10 mouse cellular contexts compared by ENCODE assay signal in genomic region chr2:77589205-77589901, GRCm38 (mm10).
A peak's percentile ranks its signal among the peaks of the same experiment; 100 is the strongest.
DNase-seq lines count a peak whose midpoint lies in the region; ATAC-seq and TF ChIP-seq lines count a peak whose summit lies in the region.
"Had no signal": no experiment of that assay in that cellular context is flagged by ENCODE, and none has a peak within 500 bp of the region (broad histone marks: within the 10 kb centered on the region; RNA-seq: fewer than 3 reads in every experiment).

No protein-coding gene starts in this region.

- peak; percentile 34 to 59 for DNase-seq in heart, adult 2 months
- DNase-seq in heart, embryonic 10.5 days (ENCODE audit: low spot score): no peak
- DNase-seq in cerebellum, adult 2 months: peak; percentile 86 to 91
- DNase-seq in left cerebral cortex, postnatal 36 days (ENCODE audit: low spot score in 2 of 2): peak; percentile 47 to 64
- DNase-seq in adipocyte (ENCODE audit: low spot score): no peak
- DNase-seq: liver, embryonic 13.5 days had no signal

- H3K4me2 ChIP-seq in heart, embryonic 14.5 days (ENCODE audit: low read length): peak overlapping the region; percentile 24
- H3K4me2 ChIP-seq: embryonic facial prominence, embryonic 12.5 days; liver, embryonic 13.5 days had no signal

- intact Hi-C loops in heart, adult 2 months (cut with DNase I): no loop called here
- intact Hi-C loops in left cerebral cortex, postnatal 36 days (cut with DNase I): no loop called here

- peak overlapping the region; percentile 12; the same call in 1 of the 2 replicates for H3K27ac ChIP-seq in heart, adult 2 months
- no peak overlapping the region for H3K27ac ChIP-seq in heart, embryonic 10.5 days
- no peak overlapping the region for H3K27ac ChIP-seq in cerebellum, adult 2 months (ENCODE audit: insufficient read depth, low read length)
- H3K27ac ChIP-seq in heart, embryonic 14.5 days (replicated peaks in 1 of 2; ENCODE audit: control insufficient read depth in 1 of 2, insufficient read depth in 1 of 2, low read depth in 2 of 2, low read length in 2 of 2): peak overlapping the region; percentile 66 to 69
- H3K27ac ChIP-seq: embryonic facial prominence, embryonic 12.5 days; liver, embryonic 13.5 days had no signal

- TF ChIP-seq EP300 in heart, adult 2 months (IDR thresholded peaks at IDR 0.05; ENCODE audit: insufficient read depth, low read depth, low read length): 0 out of 2 replicates have a peak, but pooled peaks have one; percentile 55

- H3K4me3 ChIP-seq in heart, adult 2 months: no peak overlapping the region
- H3K4me3 ChIP-seq in heart, embryonic 10.5 days: no peak overlapping the region
- no peak overlapping the region for H3K4me3 ChIP-seq in cerebellum, adult 2 months (replicated peaks; ENCODE audit: insufficient read depth, low read depth, low read length)
- no peak overlapping the region for H3K4me3 ChIP-seq in heart, embryonic 14.5 days (ENCODE audit: control insufficient read depth in 1 of 2, insufficient read depth in 1 of 2, low read depth in 1 of 2, low read length in 2 of 2)
- H3K4me3 ChIP-seq: embryonic facial prominence, embryonic 12.5 days; liver, embryonic 13.5 days had no signal

- H3K79me2 ChIP-seq in heart, adult 2 months (replicated peaks; ENCODE audit: control insufficient read depth, insufficient read depth, low read length): no peaks in the 10 kb centered on the region

- no peaks in the 10 kb centered on the region for H3K4me1 ChIP-seq in heart, adult 2 months (ENCODE audit: control insufficient read depth, insufficient read depth, low read length)
- H3K4me1 ChIP-seq in heart, embryonic 10.5 days: no peaks in the 10 kb centered on the region; the same call in 1 of the 2 replicates
- peaks cover 3% of the 10 kb centered on the region; the same call in 1 of the 2 replicates for H3K4me1 ChIP-seq in cerebellum, adult 2 months (ENCODE audit: control insufficient read depth, insufficient read depth, low read length)
- H3K4me1 ChIP-seq in heart, embryonic 14.5 days (ENCODE audit: control insufficient read depth in 2 of 2, insufficient read depth in 2 of 2, low read length in 2 of 2): peaks cover 3 to 11% of the 10 kb centered on the region in 2 experiments; a peak in 3 of 4 replicates
- H3K4me1 ChIP-seq: embryonic facial prominence, embryonic 12.5 days; liver, embryonic 13.5 days had no signal

- H3K9me3 ChIP-seq in heart, embryonic 10.5 days: no peaks in the 10 kb centered on the region
- H3K9me3 ChIP-seq in heart, embryonic 14.5 days (ENCODE audit: control insufficient read depth, low read length): peaks cover 11% of the 10 kb centered on the region
- H3K9me3 ChIP-seq: liver, embryonic 13.5 days had no signal

- TF ChIP-seq CTCF in heart, adult 2 months (IDR thresholded peaks at IDR 0.05): no peak
- TF ChIP-seq CTCF in cerebellum, adult 2 months (IDR thresholded peaks at IDR 0.05; ENCODE audit: borderline replicate concordance, insufficient read depth, low read depth, low read length): no peak

- H3K9ac ChIP-seq in heart, adult 2 months (ENCODE audit: low read depth, low read length): no peak overlapping the region
- H3K9ac ChIP-seq in heart, embryonic 14.5 days (ENCODE audit: low read length): no peak overlapping the region
- H3K9ac ChIP-seq: embryonic facial prominence, embryonic 12.5 days; liver, embryonic 13.5 days had no signal

- 47% methylated on average over 12 of the region's 12 CpGs for WGBS in heart, adult 2 months
- WGBS in heart, embryonic 10.5 days: 84% methylated on average over 12 of the region's 12 CpGs
- whole genome bisulfite sequencing in cerebellum, adult 2 months: 6% methylated on average over 12 of the region's 12 CpGs
- 59% methylated on average over 12 of the region's 12 CpGs for WGBS in heart, embryonic 14.5 days

- no peaks in the 10 kb centered on the region for H3K36me3 ChIP-seq in heart, adult 2 months (ENCODE audit: control insufficient read depth, insufficient read depth, low read length)
- no peaks in the 10 kb centered on the region for H3K36me3 ChIP-seq in heart, embryonic 10.5 days
- no peaks in the 10 kb centered on the region for H3K36me3 ChIP-seq in heart, embryonic 14.5 days (ENCODE audit: control insufficient read depth, insufficient read depth, low read length)
- H3K36me3 ChIP-seq: embryonic facial prominence, embryonic 12.5 days; liver, embryonic 13.5 days had no signal

- ATAC-seq in heart, embryonic 14.5 days (ENCODE audit: insufficient number of reproducible peaks, insufficient read depth, low FRiP score, low read depth): no peak
- no peak for ATAC-seq in megakaryocyte progenitor cell, adult 5-6 weeks (replicated peaks; ENCODE audit: poor library complexity)
- no peak for ATAC-seq in inflammation-experienced regulatory T-cells, adult 6 months

- no peaks in the 10 kb centered on the region for H3K27me3 ChIP-seq in heart, adult 2 months (ENCODE audit: control insufficient read depth, insufficient read depth, low read length)
- H3K27me3 ChIP-seq in heart, embryonic 10.5 days (ENCODE audit: insufficient read depth, poor library complexity, severe bottlenecking): no peaks in the 10 kb centered on the region
- H3K27me3 ChIP-seq in cerebellum, adult 2 months (ENCODE audit: control insufficient read depth, insufficient read depth, low read length): no peaks in the 10 kb centered on the region
- H3K27me3 ChIP-seq in heart, embryonic 14.5 days (ENCODE audit: control insufficient read depth, insufficient read depth, low read length): no peaks in the 10 kb centered on the region
- H3K27me3 ChIP-seq: embryonic facial prominence, embryonic 12.5 days; liver, embryonic 13.5 days had no signal

- TF ChIP-seq POLR2A in heart, adult 2 months (IDR thresholded peaks at IDR 0.05; ENCODE audit: insufficient read depth, low read depth, low read length): no peak
- TF ChIP-seq POLR2A in cerebellum, adult 2 months (IDR thresholded peaks at IDR 0.05; ENCODE audit: borderline replicate concordance, insufficient read depth, low read length): no peak

Comparison
In these comparisons a context has a peak if more than half of its experiments do, and no peak if none do; other contexts are left out.
1. DNase-seq: peak in heart, adult 2 months (2 of 2), cerebellum, adult 2 months (2 of 2) and left cerebral cortex, postnatal 36 days (2 of 2); none in heart, embryonic 10.5 days (single experiment) and adipocyte (single experiment).
2. H3K27ac ChIP-seq: peak in heart, adult 2 months (single experiment) and heart, embryonic 14.5 days (2 of 2); none in heart, embryonic 10.5 days (single experiment) and cerebellum, adult 2 months (single experiment).